Mouse (Mus musculus) brain, embryonic 14.5 days (tissue): ENCODE data around the gene Inca1. TPM values are rescaled to one million over a fixed set of nuclear protein-coding genes. Genes with fewer than 3 reads are reported as not detected.

Experiments
- DNase-seq: peaks from one replicate; pipeline ENCODE4 v3.0.0-alpha.2; 2011; ENCODE audit warnings: low read depth
- CTCF ChIP-seq: fragments of 200-500 bp; IDR thresholded peaks from 2 replicates; pipeline ENCODE4 v1.5.1; 2012; ENCODE audit warnings: inconsistent platforms, mild to moderate bottlenecking, moderate library complexity, borderline replicate concordance; ENCODE audit not compliant: insufficient read depth, insufficient read length; ENCODE audit errors: extremely low read depth
- POLR2A ChIP-seq: fragments of 200-500 bp; IDR thresholded peaks from 2 replicates; pipeline ENCODE4 v1.6.1; 2012; ENCODE audit warnings: mild to moderate bottlenecking, inconsistent platforms, borderline replicate concordance; ENCODE audit not compliant: poor library complexity, insufficient read depth, insufficient read length, severe bottlenecking; ENCODE audit errors: extremely low read depth
- polyA plus RNA-seq: library from polyadenylated mRNA; depleted of rRNA; stranded (reverse); fragments of >200 nt; gene quantifications from 2 replicates; pipeline ENCODE4 v1.2.3, GENCODE M21; 2012

The Inca1 gene
- polyA plus RNA-seq, 1 experiment: 0.72 TPM

DNA sequence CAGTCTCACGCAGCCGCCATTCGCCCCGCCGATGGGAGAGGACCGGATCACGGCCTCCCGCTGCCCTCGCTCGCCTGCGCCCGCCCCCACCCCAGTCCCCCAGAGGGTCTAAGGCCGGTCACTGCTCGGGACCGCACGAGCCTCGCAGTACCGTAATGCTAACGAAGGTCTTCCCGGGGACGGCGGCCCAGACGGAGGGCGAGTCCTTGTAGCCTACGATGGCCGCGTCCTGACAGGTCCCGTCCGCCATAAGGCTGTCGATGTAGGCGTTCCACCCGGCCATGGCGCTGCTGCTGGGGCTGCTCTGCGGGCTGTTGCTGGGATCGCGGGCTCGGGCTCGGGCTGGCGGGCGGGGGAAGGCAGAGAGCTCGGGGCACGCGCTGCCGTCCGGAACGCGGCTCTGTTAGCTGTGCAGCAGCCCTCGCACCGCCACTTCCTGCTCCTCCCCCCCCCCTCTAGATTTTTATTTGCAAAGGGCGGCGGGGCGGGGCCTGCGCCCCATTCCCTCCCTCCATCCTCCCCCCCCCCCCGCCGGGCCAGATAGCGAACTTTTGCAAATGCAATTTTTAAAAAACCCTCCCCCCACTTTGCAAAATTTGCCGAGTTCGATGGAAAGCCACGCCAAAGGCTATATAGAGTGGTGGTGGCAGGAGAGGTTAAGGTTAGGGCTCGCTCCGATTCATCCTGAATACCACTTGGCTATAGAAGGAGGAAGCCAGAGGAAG is 45.6 kb downstream of the Inca1 start, which contains the start of gene Pfn1:
TSS of gene Pfn1 (minus strand) at position 447 of the 725 bp plus-strand sequence.
- DNase-seq: peak; percentile 91
- TF ChIP-seq POLR2A: peak; percentile 92
- TF ChIP-seq CTCF: no peak

DNA sequence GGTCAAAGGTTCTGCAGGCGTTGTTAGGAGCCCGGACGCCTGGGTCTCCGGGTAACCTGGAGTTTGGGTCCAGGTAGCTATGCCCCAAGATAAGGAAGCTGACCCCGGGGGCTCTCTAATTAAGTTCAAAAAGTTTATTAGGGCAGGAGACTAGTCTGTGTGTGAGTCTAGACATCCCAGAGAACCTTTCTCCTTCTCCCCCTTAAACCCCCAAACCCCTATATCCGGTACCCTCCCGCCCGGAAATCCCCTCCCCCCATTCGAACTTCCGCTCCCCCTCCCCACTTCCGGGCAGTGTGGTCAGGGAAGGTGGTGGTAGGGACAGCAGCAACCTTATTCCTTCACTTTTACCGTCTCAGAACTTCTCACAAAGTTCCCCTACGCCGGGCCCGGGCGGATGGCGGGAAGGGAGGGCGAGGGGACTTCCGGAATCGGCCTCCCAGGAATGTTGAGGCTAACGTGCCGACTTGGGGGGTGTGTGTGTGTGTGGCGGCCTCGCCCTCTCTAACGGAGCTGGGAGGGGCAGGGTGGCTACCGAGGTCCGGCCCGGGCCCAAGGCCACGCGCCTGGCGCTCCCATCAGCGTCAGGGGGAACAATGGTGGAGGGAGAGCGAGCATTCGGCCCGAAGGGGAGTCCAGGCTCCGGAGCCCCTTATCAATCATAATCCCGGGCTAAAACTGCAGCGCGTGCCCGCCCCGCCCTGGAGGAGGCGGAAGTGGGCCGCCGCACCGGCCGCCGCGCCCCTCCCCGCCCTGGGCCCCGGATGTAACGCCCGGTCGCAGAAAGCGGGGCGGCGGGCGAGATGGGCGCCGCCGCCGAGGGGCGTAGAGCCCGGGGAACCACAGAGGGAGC is 46.4 kb downstream of the Inca1 start:
- no peak for TF ChIP-seq CTCF
- 0 out of 2 replicates have a peak, but pooled peaks have one; percentile 42 for TF ChIP-seq POLR2A
- peak; percentile 83 for DNase-seq

DNA sequence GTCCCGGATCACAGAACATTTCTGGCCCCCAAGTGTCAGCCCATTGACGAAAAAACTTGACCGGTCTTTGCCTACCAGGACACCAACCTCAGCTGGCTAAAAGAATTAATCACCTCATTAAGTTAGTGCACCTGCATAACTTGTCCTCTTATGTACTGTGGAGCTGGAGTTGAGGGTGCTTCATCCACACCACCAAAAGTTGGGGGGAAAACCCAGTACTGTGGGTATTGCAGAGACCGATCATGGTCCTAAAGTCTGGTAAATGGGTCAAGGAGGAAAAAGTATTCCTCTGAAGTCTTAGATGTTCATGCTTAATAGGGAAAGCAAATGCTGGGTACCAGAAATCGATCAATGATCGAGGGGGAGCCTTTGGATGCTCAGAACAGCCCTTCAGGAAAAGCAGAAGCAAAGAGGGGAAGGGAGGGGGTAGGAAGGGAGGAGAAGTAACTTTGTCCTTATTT is 47.0 kb downstream of the Inca1 start:
- no peak for DNase-seq
- TF ChIP-seq POLR2A: no peak
- no peak for TF ChIP-seq CTCF

DNA sequence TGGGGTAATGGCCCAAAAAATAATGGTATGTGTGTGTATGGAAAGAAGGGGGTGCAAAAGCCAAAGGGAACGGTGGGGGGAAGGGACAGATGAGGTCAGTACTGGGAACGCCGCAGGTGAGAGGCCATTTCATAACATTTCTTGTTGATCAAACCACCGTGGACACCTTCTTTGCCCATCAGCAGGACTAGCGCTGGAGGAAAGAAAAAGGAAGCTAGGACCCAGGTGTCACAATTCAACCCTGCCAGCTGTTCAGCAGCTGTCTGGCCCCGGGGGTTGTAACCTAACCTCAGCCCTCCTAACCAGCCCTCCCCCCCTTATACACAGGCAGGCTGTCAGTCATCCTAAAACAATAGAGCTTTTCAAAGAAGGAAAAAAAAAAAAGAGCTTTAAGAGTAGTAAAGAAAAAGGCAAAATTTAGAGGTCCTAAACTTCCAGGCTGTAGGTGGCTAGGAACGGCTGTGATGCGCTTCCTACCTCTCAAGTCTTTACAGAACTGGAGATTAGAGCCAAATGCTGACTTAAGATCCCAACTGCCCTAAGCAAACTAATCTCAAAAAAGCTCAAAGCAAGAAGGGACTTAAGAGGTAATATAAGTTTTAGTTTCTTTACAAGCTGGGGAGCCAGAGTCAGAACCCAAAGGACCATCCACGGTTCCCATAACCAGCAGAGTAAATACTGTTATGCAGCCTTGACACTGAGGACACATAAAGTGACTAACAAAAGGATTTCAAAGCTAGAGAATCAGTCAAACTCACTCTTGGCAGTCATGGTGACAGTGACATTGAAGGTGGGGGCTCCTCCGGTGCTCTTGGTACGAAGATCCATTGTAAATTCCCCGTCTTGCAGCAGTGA is 47.7 kb downstream of the Inca1 start:
- DNase-seq: no peak
- no peak for TF ChIP-seq POLR2A
- TF ChIP-seq CTCF: no peak

DNA sequence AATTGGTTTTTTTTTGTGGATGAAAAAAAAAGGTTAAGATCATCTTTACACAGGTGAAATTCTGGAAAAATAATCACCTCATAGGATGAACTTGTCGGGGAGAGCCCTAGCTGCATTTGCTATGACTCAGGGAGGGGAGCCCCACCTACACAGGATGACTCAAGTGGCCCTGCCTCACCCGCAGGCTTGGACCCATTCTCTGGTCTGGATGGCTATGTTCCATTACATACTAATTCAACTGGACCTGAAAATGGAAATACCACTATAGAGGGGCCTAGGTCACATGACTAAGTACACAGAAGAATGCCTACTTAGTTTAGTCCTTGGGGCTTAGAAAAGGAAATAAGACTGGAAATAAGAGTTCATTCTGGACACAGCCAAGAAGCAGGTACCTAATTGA is 48.6 kb downstream of the Inca1 start:
- TF ChIP-seq POLR2A: no peak
- no peak for DNase-seq

DNA sequence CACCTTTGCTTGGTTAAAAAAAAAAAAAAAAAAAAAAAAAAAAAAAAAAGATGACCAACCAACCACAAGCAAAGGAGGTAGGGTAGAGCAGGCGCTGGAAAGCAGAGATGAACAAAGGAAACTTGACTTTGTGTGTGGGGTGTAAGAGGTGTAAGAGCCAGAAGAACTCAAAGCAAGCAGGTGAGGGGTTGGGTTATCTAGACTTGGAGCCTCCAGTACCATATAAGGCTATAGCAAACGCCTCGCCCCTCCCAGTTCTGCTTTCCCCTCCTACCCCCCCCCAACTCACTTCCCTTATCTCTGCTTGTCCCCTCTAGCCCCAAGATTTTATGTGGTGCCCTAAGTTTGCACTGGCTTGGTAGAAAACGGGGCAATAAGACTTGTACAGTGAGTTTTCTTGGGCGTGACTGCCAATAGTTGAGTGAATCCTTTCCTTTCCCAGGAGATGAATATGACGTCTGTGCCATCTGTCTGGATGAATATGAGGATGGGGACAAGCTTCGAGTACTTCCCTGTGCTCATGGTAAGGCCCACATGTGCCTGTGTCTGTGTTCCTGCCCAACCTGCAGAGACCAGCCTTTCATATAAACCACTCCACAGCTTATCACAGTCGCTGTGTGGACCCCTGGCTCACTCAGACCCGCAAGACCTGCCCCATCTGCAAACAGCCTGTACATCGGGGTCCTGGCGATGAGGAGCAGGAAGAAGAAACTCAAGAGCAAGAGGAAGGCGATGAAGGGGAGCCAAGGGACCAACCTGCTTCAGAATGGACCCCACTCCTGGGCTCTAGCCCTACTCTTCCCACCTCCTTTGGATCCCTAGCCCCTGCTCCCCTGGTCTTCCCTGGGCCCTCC is 49.4 kb downstream of the Inca1 start:
- TF ChIP-seq CTCF (no peak), POLR2A (no peak)
- DNase-seq: no peak

DNA sequence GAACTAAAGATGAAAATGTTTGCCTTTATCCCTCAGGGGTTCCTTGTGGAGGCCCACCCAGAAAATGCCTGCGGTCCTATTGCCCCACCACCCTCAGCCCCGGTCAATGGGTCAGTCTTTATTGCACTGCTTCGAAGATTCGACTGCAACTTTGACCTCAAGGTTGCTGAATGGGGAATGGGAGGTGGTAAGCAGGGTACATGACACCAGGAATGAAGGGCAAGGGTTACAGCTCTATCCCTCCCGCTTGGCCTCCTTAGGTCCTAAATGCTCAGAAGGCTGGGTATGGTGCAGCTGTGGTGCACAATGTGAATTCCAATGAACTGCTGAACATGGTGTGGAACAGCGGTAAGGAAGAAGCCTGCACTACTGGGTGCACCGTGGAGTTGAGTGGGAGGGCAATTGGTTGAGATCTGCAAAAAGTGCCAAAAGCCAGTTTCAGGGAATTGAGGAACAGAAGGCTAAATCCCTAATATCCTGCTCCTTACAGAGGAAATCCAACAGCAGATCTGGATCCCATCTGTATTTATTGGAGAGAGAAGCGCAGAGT is 50.7 kb downstream of the Inca1 start:
- TF ChIP-seq CTCF (no peak), POLR2A (no peak)
- DNase-seq: no peak

DNA sequence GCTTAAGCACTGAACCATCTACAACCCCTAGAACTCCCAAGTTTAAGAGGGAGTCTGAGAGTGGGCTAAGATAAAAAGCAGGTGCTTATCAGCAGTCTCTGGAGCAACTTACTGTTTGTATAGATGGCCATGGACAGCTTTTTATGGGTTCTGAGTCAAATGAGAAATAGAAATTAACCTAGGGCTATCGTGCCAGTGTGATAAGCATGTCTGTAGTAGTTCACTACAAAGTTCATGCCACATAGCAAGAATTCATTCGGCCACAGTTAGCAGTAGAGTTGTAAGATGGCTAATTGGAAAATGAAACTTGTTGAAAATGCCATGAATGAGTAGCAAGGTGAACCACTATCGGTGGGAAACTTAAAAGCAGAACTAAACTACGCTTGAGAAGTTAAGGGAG is 51.4 kb downstream of the Inca1 start:
- DNase-seq: no peak
- TF ChIP-seq POLR2A (no peak), CTCF (no peak)

DNA sequence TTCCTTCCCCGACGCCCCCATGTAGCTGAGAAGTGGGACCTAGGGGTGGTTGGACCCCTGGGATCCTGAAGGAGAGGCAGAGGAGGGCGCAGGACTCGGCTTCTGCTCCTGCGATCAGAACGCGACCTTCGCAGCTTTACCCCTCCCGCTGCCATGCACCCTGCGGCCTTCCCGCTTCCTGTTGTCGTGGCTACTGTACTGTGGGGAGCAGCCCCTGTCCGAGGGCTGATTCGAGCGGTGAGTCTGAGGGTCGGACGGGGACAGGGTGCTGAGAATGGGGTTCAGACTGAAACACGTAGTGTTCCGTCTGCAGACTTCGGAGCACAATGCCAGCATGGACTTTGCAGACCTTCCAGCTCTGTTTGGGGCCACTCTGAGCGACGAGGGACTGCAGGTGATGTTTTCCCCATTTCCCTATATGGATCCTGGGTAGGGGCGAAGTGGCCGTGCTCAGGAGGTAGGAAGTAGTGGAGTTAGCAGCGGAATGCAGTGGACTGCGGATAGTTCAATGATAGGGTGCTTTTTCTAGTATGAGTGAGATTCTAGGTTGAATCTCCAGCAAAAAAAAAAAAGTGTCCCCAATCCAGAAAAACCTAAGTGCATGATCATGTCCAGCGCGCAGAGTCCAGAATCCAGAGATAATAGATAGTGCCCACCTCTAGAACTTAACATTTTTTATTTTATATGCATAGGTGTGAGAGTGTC is 52.1 kb downstream of the Inca1 start:
- TF ChIP-seq CTCF (no peak), POLR2A (no peak)
- DNase-seq: no peak
